Mouse (Mus musculus) stomach, postnatal 0 days (tissue): ENCODE measurements around the gene Gm11939. TPM values are rescaled to one million over a fixed set of nuclear protein-coding genes. Genes with fewer than 3 reads are reported as not detected.
"Not testable (repeated sequence)": the region's sequence is repeated elsewhere in the genome, so short reads cannot be mapped to it uniquely, and the experiment has no call there.

Experiments
- ATAC-seq: fragments of 200-750 bp; cut with Nextera tagmentation; 2 replicates; pipeline ENCODE4 v1.8.0; 2017; ENCODE audit not compliant: low FRiP score, low TSS enrichment
- DNase-seq: peaks from one replicate; pipeline ENCODE4 v3.0.0-alpha.2; 2016; ENCODE audit warnings: low spot score
- H3K27ac ChIP-seq: fragments of 300-500 bp; sonication (generic); replicated peaks from 2 replicates; pipeline ENCODE4 v1.5.1; 2014; ENCODE audit warnings: mild to moderate bottlenecking, control low read depth
- H3K27me3 ChIP-seq: fragments of 300-500 bp; sonication (generic); 2 replicates; pipeline ENCODE4 v1.6.1; 2014; ENCODE audit warnings: low read length; ENCODE audit not compliant: control insufficient read depth, insufficient read depth
- H3K36me3 ChIP-seq: fragments of 300-500 bp; sonication (generic); 2 replicates; pipeline ENCODE4 v1.6.1; 2014; ENCODE audit warnings: low read length, mixed read lengths; ENCODE audit not compliant: control insufficient read depth, insufficient read depth
- H3K4me1 ChIP-seq: fragments of 300-500 bp; sonication (generic); replicated peaks from 2 replicates; pipeline ENCODE4 v1.6.1; 2014; ENCODE audit warnings: antibody characterized with exemption; ENCODE audit not compliant: control insufficient read depth, insufficient read depth
- H3K4me2 ChIP-seq: fragments of 300-500 bp; sonication (generic); replicated peaks from 2 replicates; pipeline ENCODE4 v1.6.1; 2014; ENCODE audit warnings: low read depth, mild to moderate bottlenecking, control low read depth, moderate library complexity
- H3K4me3 ChIP-seq: fragments of 300-500 bp; sonication (generic); 2 replicates; pipeline ENCODE4 v1.5.1; 2014; ENCODE audit warnings: low read depth, low read length, control low read depth
- H3K9ac ChIP-seq: fragments of 300-500 bp; sonication (generic); 2 replicates; pipeline ENCODE4 v1.6.1; 2014; ENCODE audit warnings: mild to moderate bottlenecking, low read length, control low read depth, mixed read lengths
- H3K9me3 ChIP-seq: fragments of 300-500 bp; sonication (generic); 2 replicates; pipeline ENCODE4 v1.6.1; 2016; ENCODE audit warnings: low read length; ENCODE audit not compliant: control insufficient read depth
- CTCF ChIP-seq: IDR thresholded peaks from 2 replicates; pipeline ENCODE4 v1.5.1; 2016; ENCODE audit warnings: antibody characterized with exemption, low read depth, mild to moderate bottlenecking, moderate library complexity
- EP300 ChIP-seq: optimal IDR thresholded peaks from 2 replicates; pipeline ENCODE3; 2016; ENCODE audit warnings: antibody characterized with exemption
- WGBS: fragments of 180-500 bp; shearing (Covaris S2); extraction: QIAGEN DNeasy Blood & Tissue Kit; methylation state at CpG from one replicate; pipeline ENCODE4 v1.1.7; 2014; 5-methylcytosine and 5-hydroxymethylcytosine counted together
- polyA plus RNA-seq: library from polyadenylated mRNA; unstranded; fragments of >200 nt; fragmentation: Nextera tagmentation; extraction: Ambion mirVana; gene quantifications from 2 replicates; pipeline ENCODE4 v1.2.1, GENCODE M21; 2015

Gene Gm11939
- polyA plus RNA-seq = not detected in 2 replicates

- 82% methylated on average over 9 of the region's 9 CpGs for WGBS
- H3K27me3 ChIP-seq = no peaks in the 10 kb centered on the region
- ATAC-seq (no peak), DNase-seq (no peak)
- TF ChIP-seq CTCF (no peak), EP300 (no peak)
- H3K4me1 ChIP-seq = no peaks in the 10 kb centered on the region
- no peak within 1 kb of the TSS for H3K4me2 ChIP-seq
- H3K36me3 ChIP-seq = no peaks in the 10 kb centered on the region
- no peak within 1 kb of the TSS for H3K27ac ChIP-seq
- H3K9ac ChIP-seq = no peak within 1 kb of the TSS
- no peak within 1 kb of the TSS for H3K4me3 ChIP-seq
- no peaks in the 10 kb centered on the region for H3K9me3 ChIP-seq
Observed at GRCm38 (mm10) chr11:99559366-99559765, at the start of gene Gm11939. Gene Gm11939, minus strand, starts transcription at chr11:99559466.

- H3K9me3 ChIP-seq, H3K4me2 ChIP-seq, H3K4me3 ChIP-seq, H3K27me3 ChIP-seq, DNase-seq, H3K36me3 ChIP-seq, ATAC-seq, H3K27ac ChIP-seq, H3K9ac ChIP-seq, H3K4me1 ChIP-seq: not testable (repeated sequence)
- 53% methylated on average over 1 of the region's 1 CpGs for WGBS
Observed at GRCm38 (mm10) chr11:99603208-99603607, 43.9 kb upstream of the Gm11939 start, which contains the start of gene Gm11938. Gene Gm11938, minus strand, starts transcription at chr11:99603308.

GRCm38 (mm10) chr11:99597742-99598141 is 38.5 kb upstream of the Gm11939 start, which contains the start of gene Krtap9-3:
Gene Krtap9-3, minus strand, starts transcription at chr11:99598105.
- 63% methylated on average over 4 of the region's 6 CpGs for WGBS
- H3K9ac ChIP-seq, H3K4me1 ChIP-seq, ATAC-seq, H3K27me3 ChIP-seq, H3K4me2 ChIP-seq, H3K4me3 ChIP-seq, H3K27ac ChIP-seq, DNase-seq, H3K9me3 ChIP-seq, H3K36me3 ChIP-seq: not testable (repeated sequence)

GRCm38 (mm10) chr11:99590981-99591380 is 31.7 kb upstream of the Gm11939 start, which contains the start of gene Krtap1-3:
Gene Krtap1-3, minus strand, starts transcription at chr11:99591339.
- Histone ChIP-seq H3K4me3 (no peak within 1 kb of the TSS), H3K36me3 (no peaks in the 10 kb centered on the region), H3K4me2 (no peak within 1 kb of the TSS), H3K27ac (no peak within 1 kb of the TSS), H3K4me1 (no peaks in the 10 kb centered on the region), H3K9ac (no peak within 1 kb of the TSS), H3K9me3 (no peaks in the 10 kb centered on the region), H3K27me3 (no peaks in the 10 kb centered on the region)
- 88% methylated on average over 6 of the region's 6 CpGs for WGBS
- ATAC-seq = no peak
- no peak for DNase-seq
- TF ChIP-seq EP300 (no peak), CTCF (no peak)

GRCm38 (mm10) chr11:99585096-99585495 is 25.8 kb upstream of the Gm11939 start:
- no peak for ATAC-seq
- no peak overlapping the region for H3K4me3 ChIP-seq
- no peak overlapping the region for H3K9ac ChIP-seq
- H3K9me3 ChIP-seq = no peaks in the 10 kb centered on the region
- H3K4me2 ChIP-seq = no peak overlapping the region
- no peak for TF ChIP-seq CTCF
- TF ChIP-seq EP300 = no peak
- no peak overlapping the region for H3K27ac ChIP-seq
- DNase-seq = no peak
- no peaks in the 10 kb centered on the region for H3K4me1 ChIP-seq
- H3K27me3 ChIP-seq = no peaks in the 10 kb centered on the region
- WGBS = 85% methylated on average over 7 of the region's 7 CpGs
- H3K36me3 ChIP-seq = no peaks in the 10 kb centered on the region

- H3K27me3 ChIP-seq = no peaks in the 10 kb centered on the region
- H3K4me1 ChIP-seq = no peaks in the 10 kb centered on the region
- H3K36me3 ChIP-seq = no peaks in the 10 kb centered on the region
- no peak within 1 kb of the TSS for H3K9ac ChIP-seq
- no peak for TF ChIP-seq CTCF
- no peak for TF ChIP-seq EP300
- no peak within 1 kb of the TSS for H3K27ac ChIP-seq
- no peaks in the 10 kb centered on the region for H3K9me3 ChIP-seq
- WGBS = 83% methylated on average over 5 of the region's 5 CpGs
- no peak within 1 kb of the TSS for H3K4me2 ChIP-seq
- DNase-seq (no peak), ATAC-seq (no peak)
- no peak within 1 kb of the TSS for H3K4me3 ChIP-seq
Observed at GRCm38 (mm10) chr11:99583245-99583704, 24.0 kb upstream of the Gm11939 start, which contains the start of gene Krtap1-4. Gene Krtap1-4, minus strand, starts transcription at chr11:99583654.
